Mouse (Mus musculus) bone marrow, adult 2 months (tissue): ENCODE results near the gene Phkg1. TPM values are rescaled to one million over a fixed set of nuclear protein-coding genes. Genes with fewer than 3 reads are reported as not detected.
A peak's percentile ranks its signal among the peaks of the same experiment; 100 is the strongest.

Source experiments
- H3K27ac ChIP-seq: fragments of 200-500 bp; 2 replicates; pipeline ENCODE4 v1.5.1; 2012; ENCODE audit warnings: low read depth, mild to moderate bottlenecking, control low read depth, inconsistent platforms, low read length; ENCODE audit not compliant: control insufficient read depth, poor library complexity, insufficient read depth
- H3K4me1 ChIP-seq: fragments of 200-500 bp; 2 replicates; pipeline ENCODE4 v1.6.1; 2011; ENCODE audit warnings: low read length; ENCODE audit not compliant: control insufficient read depth, insufficient read depth
- H3K4me3 ChIP-seq: fragments of 200-500 bp; replicated peaks from 2 replicates; pipeline ENCODE3; 2011; ENCODE audit warnings: mild to moderate bottlenecking, low read depth, low read length, control low read depth; ENCODE audit not compliant: control insufficient read depth
- CTCF ChIP-seq: fragments of 200-500 bp; IDR thresholded peaks from 2 replicates; pipeline ENCODE4 v1.5.1; 2011; ENCODE audit warnings: low read length, control low read depth; ENCODE audit not compliant: control insufficient read depth, insufficient read depth
- POLR2A ChIP-seq: fragments of 200-500 bp; IDR thresholded peaks from 2 replicates; pipeline ENCODE4 v1.6.1; 2011; ENCODE audit warnings: low read depth, mild to moderate bottlenecking, control low read depth, low read length, borderline replicate concordance; ENCODE audit not compliant: control insufficient read depth
- WGBS: fragments of 180-500 bp; shearing (Covaris S2); methylation state at CpG from one replicate; pipeline ENCODE4 v1.1.7; 2018; 5-methylcytosine and 5-hydroxymethylcytosine counted together
- polyA plus RNA-seq: library from polyadenylated mRNA; stranded (reverse); fragments of >200 nt; gene quantifications from 2 replicates; pipeline ENCODE4 v1.2.4, GENCODE M21; 2011; ENCODE audit warnings: low replicate concordance; ENCODE audit not compliant: missing spikeins, insufficient read depth, insufficient read length

Gene Phkg1
- polyA plus RNA-seq, 1 experiment = 6.4 TPM

GRCm38 (mm10) chr5:129886911-129887636 lies 11.3 kb downstream of the Phkg1 start, which contains the start of gene Chchd2:
Chchd2 (minus strand) TSS chr5:129887470.
- Histone ChIP-seq H3K4me1 (peaks cover 1% of the 10 kb centered on the region; the same call in 1 of the 2 replicates), H3K4me3 (peak within 1 kb of the TSS; percentile 86), H3K27ac (peak within 1 kb of the TSS; percentile 88)
- TF ChIP-seq CTCF = no peak
- TF ChIP-seq POLR2A = peak; percentile 71; the same call in 1 of the 2 replicates
- under 1% methylated on average over 46 of the region's 46 CpGs for WGBS

DNA sequence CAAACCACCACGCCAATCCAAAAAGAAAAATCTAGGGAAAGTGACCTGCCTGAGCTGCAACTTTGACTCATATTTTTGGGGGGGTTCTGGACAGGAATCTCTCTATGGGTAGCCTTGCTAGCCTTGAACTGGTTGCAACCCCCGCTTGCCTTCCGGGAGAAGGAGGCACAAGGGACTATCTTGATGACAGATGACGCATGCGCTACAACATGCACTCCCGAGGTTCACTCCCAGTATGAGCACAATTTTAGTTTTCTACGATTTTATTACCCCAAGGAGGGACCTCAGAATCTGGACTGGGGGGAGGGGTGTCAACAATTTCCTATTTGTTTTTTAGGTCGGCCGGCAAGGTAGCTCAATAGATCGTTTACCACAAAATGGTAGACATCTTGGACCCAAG lies 12.1 kb downstream of the Phkg1 start:
- TF ChIP-seq POLR2A = no peak
- no peak for TF ChIP-seq CTCF
- H3K27ac ChIP-seq = no peak overlapping the region
- H3K4me1 ChIP-seq = peaks cover 1% of the 10 kb centered on the region; the same call in 1 of the 2 replicates
- H3K4me3 ChIP-seq = peak overlapping the region; percentile 72
- WGBS = 29% methylated on average over 10 of the region's 10 CpGs

GRCm38 (mm10) chr5:129879888-129880287 lies 18.5 kb downstream of the Phkg1 start:
- WGBS = 59% methylated on average over 3 of the region's 3 CpGs
- H3K4me3 ChIP-seq = no peak overlapping the region
- no peaks in the 10 kb centered on the region for H3K4me1 ChIP-seq
- no peak for TF ChIP-seq POLR2A
- TF ChIP-seq CTCF = no peak
- H3K27ac ChIP-seq = no peak overlapping the region

DNA sequence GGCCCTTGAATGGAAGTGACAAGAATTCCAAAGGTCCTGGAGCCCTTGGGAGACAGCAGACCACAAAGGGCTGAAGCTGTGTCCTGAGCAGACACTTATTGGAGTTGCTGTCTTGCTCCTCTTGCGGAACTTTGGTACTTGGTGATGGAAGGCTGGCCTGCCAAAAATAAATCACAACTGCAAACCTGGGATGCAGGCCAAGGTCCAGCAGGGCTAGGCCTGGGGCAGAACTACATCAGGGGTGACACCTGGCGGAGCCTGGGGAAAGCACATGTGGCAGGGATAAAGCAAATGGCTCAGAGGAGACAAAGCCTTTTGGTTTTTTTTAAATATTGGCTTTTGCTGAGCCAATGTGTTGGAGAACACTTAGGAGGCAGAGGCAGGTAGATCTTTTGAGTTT lies 19.4 kb downstream of the Phkg1 start:
- Histone ChIP-seq H3K4me1 (no peaks in the 10 kb centered on the region), H3K4me3 (no peak overlapping the region), H3K27ac (no peak overlapping the region)
- WGBS = 76% methylated on average over 2 of the region's 2 CpGs
- TF ChIP-seq POLR2A = no peak
- TF ChIP-seq CTCF = 0 out of 2 replicates have a peak, but pooled peaks have one; percentile 12

GRCm38 (mm10) chr5:129877731-129878455 lies 20.5 kb downstream of the Phkg1 start:
- Histone ChIP-seq H3K27ac (no peak overlapping the region), H3K4me3 (no peak overlapping the region), H3K4me1 (no peaks in the 10 kb centered on the region)
- no peak for TF ChIP-seq CTCF
- TF ChIP-seq POLR2A = no peak
- 76% methylated on average over 9 of the region's 9 CpGs for WGBS

DNA sequence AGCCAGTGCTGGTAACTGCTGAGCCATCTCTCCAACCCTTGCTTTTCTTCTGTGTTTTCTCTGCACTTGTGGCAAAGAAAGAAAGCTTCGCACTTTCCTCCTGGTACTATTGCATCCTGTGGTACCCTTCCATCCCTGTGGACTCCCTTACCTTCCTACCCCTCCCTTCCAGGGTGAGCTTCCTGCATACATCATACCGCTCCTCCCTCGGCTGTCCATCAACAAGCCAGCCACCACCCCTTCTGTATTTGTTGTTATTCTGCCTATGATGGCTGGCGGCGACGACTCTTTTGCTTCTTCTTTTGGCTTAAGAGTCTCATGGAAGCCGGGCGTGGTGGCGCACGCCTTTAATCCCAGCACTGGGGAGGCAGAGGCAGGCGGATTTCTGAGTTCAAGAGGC lies 23.3 kb downstream of the Phkg1 start:
- H3K27ac ChIP-seq = no peak overlapping the region
- H3K4me3 ChIP-seq = no peak overlapping the region
- 74% methylated on average over 11 of the region's 11 CpGs for WGBS
- no peaks in the 10 kb centered on the region for H3K4me1 ChIP-seq
- no peak for TF ChIP-seq CTCF
- no peak for TF ChIP-seq POLR2A

GRCm38 (mm10) chr5:129873942-129874341 lies 24.4 kb downstream of the Phkg1 start:
- 78% methylated on average over 12 of the region's 12 CpGs for WGBS
- TF ChIP-seq CTCF = no peak
- no peak for TF ChIP-seq POLR2A
- Histone ChIP-seq H3K27ac (no peak overlapping the region), H3K4me3 (no peak overlapping the region), H3K4me1 (no peaks in the 10 kb centered on the region)

DNA sequence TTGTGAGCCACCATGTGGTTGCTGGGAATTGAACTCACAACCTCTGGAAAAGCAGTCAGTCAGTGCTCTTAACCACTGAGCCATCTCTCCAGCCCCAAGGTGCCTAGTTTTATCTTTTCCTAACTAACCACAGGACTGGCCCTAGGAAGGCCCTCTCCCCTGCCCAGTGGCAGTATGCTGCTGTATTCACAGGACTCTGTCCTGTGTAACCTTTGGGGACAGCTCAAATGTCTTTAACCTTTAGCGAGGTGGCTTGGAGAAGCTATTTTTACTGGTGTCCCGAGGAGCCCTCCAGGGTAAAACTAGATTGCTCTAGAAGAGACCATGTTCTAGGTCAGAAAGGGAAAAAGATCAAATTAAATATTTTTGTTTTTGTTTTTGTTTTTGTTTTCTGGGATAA lies 27.1 kb downstream of the Phkg1 start:
- WGBS = 83% methylated on average over 2 of the region's 2 CpGs
- TF ChIP-seq POLR2A = no peak
- no peak overlapping the region for H3K27ac ChIP-seq
- H3K4me1 ChIP-seq = no peaks in the 10 kb centered on the region
- no peak overlapping the region for H3K4me3 ChIP-seq
